In the genomic region with DNA sequence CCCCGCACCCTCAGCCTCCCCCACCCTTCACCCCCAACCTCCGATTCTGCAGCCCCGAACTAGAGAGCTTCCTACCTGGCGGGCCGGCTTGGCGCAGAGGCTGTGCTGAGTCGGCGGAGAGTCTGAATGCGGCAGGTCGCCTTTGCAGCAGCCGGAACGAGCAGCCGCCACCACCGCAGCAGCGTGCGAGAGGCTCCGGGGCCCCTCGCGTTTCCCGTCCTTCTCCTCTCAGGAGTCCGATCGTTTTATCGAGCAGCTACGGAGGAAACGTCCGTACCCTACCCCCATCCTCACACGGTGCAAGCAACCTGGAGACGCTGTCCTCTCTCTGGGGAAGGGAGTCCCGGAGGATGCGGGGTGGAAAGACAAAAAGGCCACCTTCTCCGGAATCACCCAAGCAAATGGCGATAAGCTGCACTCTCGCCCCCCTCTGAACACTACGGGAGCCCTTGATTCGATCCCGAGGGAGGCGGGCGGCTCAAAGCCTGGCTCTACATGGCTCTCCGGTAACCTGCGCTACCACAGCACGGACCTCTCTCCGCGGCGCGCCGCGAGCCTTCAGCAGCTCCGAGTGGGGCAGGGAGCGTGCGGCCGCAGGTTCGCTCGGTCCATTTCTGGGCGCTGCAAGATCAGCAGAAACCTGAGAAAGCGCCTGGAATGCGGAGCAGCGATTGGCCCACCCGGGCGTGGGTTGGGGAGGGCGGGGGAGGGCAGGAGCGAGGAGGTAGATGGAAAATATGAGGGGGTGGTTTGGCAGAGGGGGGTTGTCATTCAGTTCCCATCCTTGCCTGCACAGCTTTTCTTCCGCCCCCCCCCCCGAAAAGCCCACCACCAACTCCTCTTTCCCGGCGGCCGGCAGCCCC, we compare ENCODE assay signal across 8 mouse cellular contexts. TPM values are rescaled to one million over a fixed set of nuclear protein-coding genes. Genes with fewer than 3 reads are reported as not detected.
DNase-seq lines count a peak whose midpoint lies in the region; ATAC-seq and TF ChIP-seq lines count a peak whose summit lies in the region.

No protein-coding gene starts in this region.

- H3K4me2 ChIP-seq in stomach, embryonic 15.5 days = peak overlapping the region; percentile 96

- peak overlapping the region; percentile 26 for H3K4me3 ChIP-seq in testis, adult 2 months (ENCODE audit: control insufficient read depth, low read depth, low read length)
- H3K4me3 ChIP-seq in stomach, embryonic 15.5 days (replicated peaks) = peak overlapping the region; percentile 45
- no peak overlapping the region for H3K4me3 ChIP-seq in thymus, adult 2 months (ENCODE audit: control insufficient read depth, insufficient read depth, low read length)

- DNase-seq in testis, postnatal 14 days (ENCODE audit: low spot score) = no peak
- peak; percentile 93 to 94 for DNase-seq in cerebellum, postnatal 25 days
- peak; percentile 58 to 66 for DNase-seq in frontal cortex, postnatal 36 days (ENCODE audit: low spot score in 2 of 2)
- DNase-seq in layer of hippocampus, adult 9-11 months = peak; percentile 56
- no peak for DNase-seq in thymus, adult 2 months

- no peaks in the 10 kb centered on the region for H3K36me3 ChIP-seq in testis, adult 2 months (ENCODE audit: control insufficient read depth, insufficient read depth, low read length)
- H3K36me3 ChIP-seq in stomach, embryonic 15.5 days = no peaks in the 10 kb centered on the region
- no peaks in the 10 kb centered on the region for H3K36me3 ChIP-seq in thymus, adult 2 months (ENCODE audit: control insufficient read depth, insufficient read depth, low read length)

- H3K27me3 ChIP-seq in testis, adult 2 months (ENCODE audit: control insufficient read depth, insufficient read depth, low read length) = no peaks in the 10 kb centered on the region
- peaks cover 64% of the 10 kb centered on the region for H3K27me3 ChIP-seq in stomach, embryonic 15.5 days (replicated peaks)
- H3K27me3 ChIP-seq in thymus, adult 2 months (ENCODE audit: control insufficient read depth, insufficient read depth, low read length) = peaks cover 14% of the 10 kb centered on the region

- no peak for TF ChIP-seq CTCF in testis, adult 2 months (IDR thresholded peaks at IDR 0.05; ENCODE audit: control insufficient read depth, insufficient read depth, insufficient replicate concordance, low read depth, low read length)
- TF ChIP-seq CTCF in thymus, adult 2 months (IDR thresholded peaks at IDR 0.05; ENCODE audit: borderline replicate concordance, control insufficient read depth, extremely low read depth, insufficient read depth, low read length, poor library complexity) = no peak

- no peak for TF ChIP-seq POLR2A in testis, adult 2 months (IDR thresholded peaks at IDR 0.05; ENCODE audit: control insufficient read depth, low read depth, low read length)
- no peak for TF ChIP-seq POLR2A in thymus, adult 2 months (IDR thresholded peaks at IDR 0.05; ENCODE audit: control insufficient read depth, extremely low read depth, insufficient read depth, low read length, poor library complexity)

- H3K9me3 ChIP-seq in stomach, embryonic 15.5 days = no peaks in the 10 kb centered on the region

- peaks cover 19% of the 10 kb centered on the region for H3K4me1 ChIP-seq in testis, adult 2 months (ENCODE audit: control insufficient read depth, insufficient read depth, low read length)
- H3K4me1 ChIP-seq in stomach, embryonic 15.5 days = peaks cover 31% of the 10 kb centered on the region
- no peaks in the 10 kb centered on the region; the same call in 1 of the 2 replicates for H3K4me1 ChIP-seq in thymus, adult 2 months (replicated peaks; ENCODE audit: control insufficient read depth, insufficient read depth, low read length)

- H3K27ac ChIP-seq in testis, adult 2 months (ENCODE audit: control insufficient read depth, insufficient read depth, low read depth, low read length) = no peak overlapping the region
- no peak overlapping the region for H3K27ac ChIP-seq in stomach, embryonic 15.5 days
- no peak overlapping the region for H3K27ac ChIP-seq in thymus, adult 2 months (ENCODE audit: control insufficient read depth, insufficient read depth, low read length)

- H3K9ac ChIP-seq in stomach, embryonic 15.5 days = no peak overlapping the region; the same call in 1 of the 2 replicates

- under 1% methylated on average over 64 of the region's 66 CpGs for WGBS in stomach, embryonic 15.5 days
- 2% methylated on average over 65 of the region's 66 CpGs for WGBS in thymus, adult 2 months

- ATAC-seq in megakaryocyte progenitor cell, adult 5-6 weeks (replicated peaks; ENCODE audit: poor library complexity) = peak; percentile 31; the same call in 1 of the 2 replicates
- ATAC-seq in stomach, embryonic 15.5 days (ENCODE audit: insufficient read depth, low FRiP score, low read depth) = peak; percentile 33; the same call in 1 of the 2 replicates

RNA-seq across cellular contexts. Expression of gene Kcna1, which starts 1.8 kb away (rescaled TPM):
- 0.19 and 0.22 TPM in 2 replicates for polyA plus RNA-seq in testis, adult 2 months (2012; rRNA removed)
- not detected in 2 replicates for total RNA-seq in megakaryocyte progenitor cell, adult 5-6 weeks (2015)
- total RNA-seq in megakaryocyte progenitor cell, adult 5-6 weeks (2017) = not detected in 2 replicates
- polyA plus RNA-seq in stomach, embryonic 15.5 days (2015; fragmentation: Nextera tagmentation; extraction: Ambion mirVana) = 1.6 and 1.7 TPM in 2 replicates
- 0.31 and 0.39 TPM in 2 replicates for polyA plus RNA-seq in thymus, adult 2 months (2012; rRNA removed)

Comparison
In these comparisons a context has a peak if more than half of its experiments do, and no peak if none do; other contexts are left out.
1. DNase-seq: peak in cerebellum, postnatal 25 days (2 of 2), frontal cortex, postnatal 36 days (2 of 2) and layer of hippocampus, adult 9-11 months (single experiment); none in testis, postnatal 14 days (single experiment) and thymus, adult 2 months (single experiment).